Mouse (Mus musculus): Measurements from ENCODE around the gene Ndufaf3.

GRCm38 (mm10) chr9:108589229-108589628 is 22.0 kb upstream of the Ndufaf3 start:
- TF ChIP-seq CTCF (IDR thresholded peaks at IDR 0.05; ENCODE audit: low read depth) (peak; percentile 53), EP300 (optimal IDR thresholded peaks at IDR 0.05) (no peak)

Data from stomach, postnatal 0 days (tissue).